Mouse (Mus musculus): ENCODE measurements around the gene Nrl. TPM values are rescaled to one million over a fixed set of nuclear protein-coding genes. Genes with fewer than 3 reads are reported as not detected.

Gene Nrl
- polyA plus RNA-seq, 1 experiment from 2014 or later, result not detected

DNA sequence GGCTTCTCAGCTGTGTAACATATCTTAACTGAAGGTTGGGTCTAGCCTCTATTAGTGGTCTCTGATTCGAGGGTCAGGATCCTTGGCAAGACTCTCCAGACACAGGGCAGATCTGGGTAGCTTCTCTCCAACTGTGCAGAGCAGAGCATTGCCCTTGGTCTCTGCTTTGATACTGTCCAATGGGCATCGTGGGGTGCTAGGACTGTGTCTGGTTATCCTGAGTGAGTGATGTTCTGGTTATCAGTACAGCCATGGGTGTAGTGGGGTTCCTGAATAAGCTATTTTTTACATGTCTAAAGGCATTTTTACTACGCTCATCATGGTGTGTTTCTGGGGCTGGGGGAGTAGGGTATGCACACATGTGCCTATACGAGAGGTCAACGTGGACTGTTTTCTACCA lies 47.0 kb downstream of the Nrl start:
- Histone ChIP-seq H3K36me3 (no peaks in the 10 kb centered on the region), H3K9me3 (no peaks in the 10 kb centered on the region), H3K27ac (0 out of 2 replicates have a peak overlapping the region, but pooled peaks have one; percentile 91), H3K4me1 (peaks cover 6% of the 10 kb centered on the region; the same call in 1 of the 2 replicates), H3K9ac (no peak overlapping the region), H3K4me2 (replicated peaks) (peak overlapping the region; percentile 54), H3K4me3 (peak overlapping the region; percentile 61; the same call in 1 of the 2 replicates), H3K27me3 (no peaks in the 10 kb centered on the region)
- 89% methylated on average over 5 of the region's 5 CpGs for WGBS
- ATAC-seq (ENCODE audit: insufficient number of reproducible peaks, insufficient read depth, low FRiP score, low TSS enrichment), result no peak

DNA sequence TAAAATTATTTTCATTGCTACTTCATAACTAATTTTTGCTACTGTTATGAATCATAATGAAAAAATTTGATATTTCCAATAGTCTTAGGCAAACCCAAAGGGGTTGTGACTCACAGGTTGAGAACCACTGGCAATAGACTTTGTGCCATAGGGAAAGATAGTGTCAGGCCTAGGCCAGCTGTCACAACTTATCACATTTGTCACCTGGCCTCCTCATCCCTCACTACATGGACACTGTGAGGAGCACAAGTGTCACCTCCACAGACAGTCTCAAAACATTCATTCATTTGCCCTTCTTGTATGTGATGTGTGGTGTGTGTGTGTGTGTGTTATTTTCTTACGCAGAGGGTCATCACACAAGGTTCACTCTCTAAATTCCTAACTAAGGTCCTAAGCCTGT lies 47.4 kb downstream of the Nrl start:
- Histone ChIP-seq H3K4me2 (replicated peaks) (no peak overlapping the region), H3K4me1 (peaks cover 6% of the 10 kb centered on the region; the same call in 1 of the 2 replicates), H3K9me3 (no peaks in the 10 kb centered on the region), H3K9ac (no peak overlapping the region), H3K4me3 (no peak overlapping the region), H3K27me3 (no peaks in the 10 kb centered on the region), H3K36me3 (no peaks in the 10 kb centered on the region), H3K27ac (no peak overlapping the region)
- ATAC-seq (ENCODE audit: insufficient number of reproducible peaks, insufficient read depth, low FRiP score, low TSS enrichment), result no peak
- WGBS, result 100% methylated on average over 1 of the region's 1 CpGs

DNA sequence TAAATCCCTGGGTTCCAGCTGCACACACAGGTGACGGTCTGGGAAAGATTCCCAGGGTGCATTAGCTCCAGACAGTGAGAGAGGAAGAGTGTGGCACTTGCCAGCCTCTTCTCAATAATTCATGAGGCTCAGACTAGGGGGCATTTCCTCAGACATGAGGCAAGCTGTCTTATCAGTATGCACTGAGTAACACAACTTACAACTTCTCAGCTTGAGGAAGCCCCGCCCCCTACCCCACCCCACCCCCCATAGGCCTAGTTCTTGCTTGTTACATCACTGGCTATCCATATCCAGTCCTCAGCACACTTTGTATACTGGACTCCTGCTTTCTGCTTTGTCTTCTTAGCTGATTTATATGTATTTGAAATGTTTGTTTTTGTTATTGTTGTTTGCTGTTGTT lies 49.1 kb downstream of the Nrl start:
- Histone ChIP-seq H3K9ac (no peak overlapping the region), H3K27ac (no peak overlapping the region), H3K36me3 (no peaks in the 10 kb centered on the region), H3K4me3 (no peak overlapping the region), H3K4me1 (peaks cover 16% of the 10 kb centered on the region), H3K27me3 (no peaks in the 10 kb centered on the region), H3K9me3 (no peaks in the 10 kb centered on the region), H3K4me2 (replicated peaks) (no peak overlapping the region)
- no peak for ATAC-seq (ENCODE audit: insufficient number of reproducible peaks, insufficient read depth, low FRiP score, low TSS enrichment)
- WGBS, result 61% methylated on average over 2 of the region's 2 CpGs

DNA sequence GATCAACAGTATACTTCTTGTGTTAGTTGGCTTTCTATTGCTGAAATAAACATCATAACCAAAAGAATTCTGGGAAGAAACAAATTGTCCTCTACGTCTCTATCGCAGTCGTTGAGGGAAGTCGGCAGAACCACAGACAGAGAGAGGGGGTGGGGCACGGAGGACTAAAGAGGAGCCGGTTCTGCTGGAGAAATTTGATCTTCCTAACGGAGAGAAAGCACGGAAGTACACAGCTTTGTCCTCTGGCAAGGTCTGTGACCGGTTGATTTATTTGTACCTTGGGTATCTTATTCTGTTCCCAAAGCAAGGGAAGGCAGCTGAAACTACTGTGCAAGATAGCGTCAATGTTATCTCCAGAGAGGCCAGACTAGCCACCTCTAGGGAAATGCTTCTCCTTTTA lies 54.0 kb downstream of the Nrl start:
- 4% methylated on average over 10 of the region's 10 CpGs for WGBS
- H3K36me3 ChIP-seq, result no peaks in the 10 kb centered on the region

DNA sequence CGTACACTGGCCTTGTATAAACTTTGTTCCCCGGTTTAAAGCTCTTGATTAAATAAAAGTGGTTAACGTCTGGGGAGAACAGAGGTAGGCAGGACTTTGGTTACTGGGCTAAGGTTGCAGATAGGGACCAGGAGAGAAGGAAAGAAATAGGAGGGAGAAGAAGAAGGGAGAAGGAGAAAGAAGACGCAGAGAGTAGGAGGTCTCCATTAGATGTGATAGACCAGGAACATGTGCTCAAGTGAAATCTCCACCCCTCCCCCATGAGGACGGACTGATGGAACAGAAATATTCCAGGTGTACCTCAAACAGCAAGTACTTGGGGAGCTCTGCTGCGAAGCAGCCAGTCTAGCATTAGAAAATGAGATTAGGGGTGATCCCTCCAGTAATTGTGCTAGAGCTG lies 55.0 kb downstream of the Nrl start:
- 72% methylated on average over 6 of the region's 6 CpGs for WGBS
- H3K4me2 ChIP-seq (replicated peaks), result no peak overlapping the region
- no peak overlapping the region for H3K4me3 ChIP-seq
- H3K27me3 ChIP-seq, result no peaks in the 10 kb centered on the region
- no peak overlapping the region for H3K9ac ChIP-seq
- H3K4me1 ChIP-seq, result peaks cover 16% of the 10 kb centered on the region
- no peak for ATAC-seq (ENCODE audit: insufficient number of reproducible peaks, insufficient read depth, low FRiP score, low TSS enrichment)
- no peak overlapping the region for H3K27ac ChIP-seq
- H3K9me3 ChIP-seq, result no peaks in the 10 kb centered on the region
- no peaks in the 10 kb centered on the region for H3K36me3 ChIP-seq

More for the DNA sequence above, 54.0 kb downstream of the Nrl start:
- no peak for ATAC-seq (ENCODE audit: insufficient number of reproducible peaks, insufficient read depth, low FRiP score, low TSS enrichment)
- Histone ChIP-seq H3K9me3 (no peaks in the 10 kb centered on the region), H3K4me3 (no peak overlapping the region), H3K27ac (0 out of 2 replicates have a peak overlapping the region, but pooled peaks have one; percentile 4), H3K4me2 (replicated peaks) (peak overlapping the region; percentile 30), H3K27me3 (no peaks in the 10 kb centered on the region), H3K4me1 (peaks cover 16% of the 10 kb centered on the region), H3K9ac (no peak overlapping the region)

DNA sequence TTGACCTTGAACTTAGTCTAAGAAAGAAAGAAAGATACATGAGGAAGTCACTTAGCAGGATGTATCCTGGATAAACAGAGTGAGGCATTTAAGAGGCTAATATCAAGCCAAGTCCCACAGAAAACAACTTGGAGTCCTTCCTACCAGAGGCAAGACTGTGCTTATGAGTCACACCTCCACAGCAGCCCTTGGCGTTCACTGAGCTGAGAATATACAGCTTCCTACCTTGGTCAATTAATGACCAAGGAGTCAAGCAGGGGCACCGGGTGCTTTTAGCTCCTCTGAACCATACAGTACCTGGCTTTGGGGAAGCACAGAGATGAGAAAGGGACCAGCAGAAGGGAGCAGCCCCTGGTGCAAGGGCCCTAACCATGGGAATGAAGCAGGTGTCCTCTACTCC lies 55.7 kb downstream of the Nrl start:
- Histone ChIP-seq H3K27ac (no peak overlapping the region), H3K9ac (no peak overlapping the region), H3K4me1 (peaks cover 16% of the 10 kb centered on the region), H3K27me3 (no peaks in the 10 kb centered on the region), H3K36me3 (no peaks in the 10 kb centered on the region), H3K4me2 (replicated peaks) (no peak overlapping the region), H3K9me3 (no peaks in the 10 kb centered on the region), H3K4me3 (no peak overlapping the region)
- no peak for ATAC-seq (ENCODE audit: insufficient number of reproducible peaks, insufficient read depth, low FRiP score, low TSS enrichment)
- WGBS, result 88% methylated on average over 2 of the region's 2 CpGs

Other genes starting within 250 kb of the Nrl start
- gene Dhrs4, start 46.2 kb downstream of the Nrl start, polyA plus RNA-seq (2016; fragmentation: Nextera tagmentation; extraction: Ambion mirVana), result 88.7 and 92.1 TPM in 2 replicates
- 6.2 TPM in 2 replicates for gene Carmil3, start 34.3 kb downstream of the Nrl start, polyA plus RNA-seq (2016; fragmentation: Nextera tagmentation; extraction: Ambion mirVana)
- gene Cpne6, start 14.5 kb downstream of the Nrl start, polyA plus RNA-seq (2016; fragmentation: Nextera tagmentation; extraction: Ambion mirVana), result 0.55 and 0.90 TPM in 2 replicates
- 35.2 and 36.1 TPM in 2 replicates for gene Pck2, start 15.3 kb upstream of the Nrl start, polyA plus RNA-seq (2016; fragmentation: Nextera tagmentation; extraction: Ambion mirVana)
- gene Dcaf11, start 35.0 kb upstream of the Nrl start, polyA plus RNA-seq (2016; fragmentation: Nextera tagmentation; extraction: Ambion mirVana), result 71.3 and 78.4 TPM in 2 replicates
- not detected in 2 replicates for gene A730061H03Rik, start 35.4 kb upstream of the Nrl start, polyA plus RNA-seq (2016; fragmentation: Nextera tagmentation; extraction: Ambion mirVana)
- gene Fitm1, start 50.6 kb upstream of the Nrl start, polyA plus RNA-seq (2016; fragmentation: Nextera tagmentation; extraction: Ambion mirVana), result 8.7 and 9.1 TPM in 2 replicates
- 131 and 143 TPM in 2 replicates for gene Psme1, start 53.1 kb upstream of the Nrl start, polyA plus RNA-seq (2016; fragmentation: Nextera tagmentation; extraction: Ambion mirVana)
- 4.6 and 4.9 TPM in 2 replicates for gene Emc9, start 60.3 kb upstream of the Nrl start, polyA plus RNA-seq (2016; fragmentation: Nextera tagmentation; extraction: Ambion mirVana)
- gene Psme2, start 66.1 kb upstream of the Nrl start, polyA plus RNA-seq (2016; fragmentation: Nextera tagmentation; extraction: Ambion mirVana), result 247 and 255 TPM in 2 replicates
- 20.6 and 25.4 TPM in 2 replicates for gene Rnf31, start 66.7 kb upstream of the Nrl start, polyA plus RNA-seq (2016; fragmentation: Nextera tagmentation; extraction: Ambion mirVana)
- gene Irf9, start 78.6 kb upstream of the Nrl start, polyA plus RNA-seq (2016; fragmentation: Nextera tagmentation; extraction: Ambion mirVana), result 9.5 and 10.6 TPM in 2 replicates
- 7.8 and 8.2 TPM in 2 replicates for gene Rec8, start 93.1 kb upstream of the Nrl start, polyA plus RNA-seq (2016; fragmentation: Nextera tagmentation; extraction: Ambion mirVana)
- 99.8 and 117 TPM in 2 replicates for gene Ipo4, start 111.0 kb upstream of the Nrl start, polyA plus RNA-seq (2016; fragmentation: Nextera tagmentation; extraction: Ambion mirVana)
- gene Gm49378, start 112.9 kb upstream of the Nrl start, polyA plus RNA-seq (2016; fragmentation: Nextera tagmentation; extraction: Ambion mirVana), result 0.87 and 3.0 TPM in 2 replicates
- gene Tm9sf1, start 118.8 kb upstream of the Nrl start, polyA plus RNA-seq (2016; fragmentation: Nextera tagmentation; extraction: Ambion mirVana), result 102 TPM in 2 replicates
- 0.55 and 0.97 TPM in 2 replicates for gene Tssk4, start 125.2 kb upstream of the Nrl start, polyA plus RNA-seq (2016; fragmentation: Nextera tagmentation; extraction: Ambion mirVana)
- gene Mdp1, start 135.5 kb upstream of the Nrl start, polyA plus RNA-seq (2016; fragmentation: Nextera tagmentation; extraction: Ambion mirVana), result 64.9 and 66.4 TPM in 2 replicates
- 74.7 and 78.3 TPM in 2 replicates for gene Gmpr2, start 147.0 kb upstream of the Nrl start, polyA plus RNA-seq (2016; fragmentation: Nextera tagmentation; extraction: Ambion mirVana)
- gene Nedd8, start 147.1 kb upstream of the Nrl start, polyA plus RNA-seq (2016; fragmentation: Nextera tagmentation; extraction: Ambion mirVana), result 585 and 596 TPM in 2 replicates
- 54.1 and 54.2 TPM in 2 replicates for gene Tinf2, start 156.8 kb upstream of the Nrl start, polyA plus RNA-seq (2016; fragmentation: Nextera tagmentation; extraction: Ambion mirVana)
- 1.6 and 1.7 TPM in 2 replicates for gene Tgm1, start 188.9 kb upstream of the Nrl start, polyA plus RNA-seq (2016; fragmentation: Nextera tagmentation; extraction: Ambion mirVana)
- 27.8 and 30.3 TPM in 2 replicates for gene Rabggta, start 197.3 kb upstream of the Nrl start, polyA plus RNA-seq (2016; fragmentation: Nextera tagmentation; extraction: Ambion mirVana)
- 81.5 and 86.7 TPM in 2 replicates for gene Dhrs1, start 220.7 kb upstream of the Nrl start, polyA plus RNA-seq (2016; fragmentation: Nextera tagmentation; extraction: Ambion mirVana)
- gene Nop9, start 220.7 kb upstream of the Nrl start, polyA plus RNA-seq (2016; fragmentation: Nextera tagmentation; extraction: Ambion mirVana), result 51.0 and 57.3 TPM in 2 replicates
- 0.19 and 0.50 TPM in 2 replicates for gene Cideb, start 233.5 kb upstream of the Nrl start, polyA plus RNA-seq (2016; fragmentation: Nextera tagmentation; extraction: Ambion mirVana)
- 0.55 and 0.60 TPM in 2 replicates for gene Ltb4r2, start 236.4 kb upstream of the Nrl start, polyA plus RNA-seq (2016; fragmentation: Nextera tagmentation; extraction: Ambion mirVana)
- 0.48 and 0.60 TPM in 2 replicates for gene Ltb4r1, start 241.0 kb upstream of the Nrl start, polyA plus RNA-seq (2016; fragmentation: Nextera tagmentation; extraction: Ambion mirVana)